Mouse (Mus musculus) ES-Bruce4 (cell line): ENCODE data around the gene Gbp7.

ENCODE experiments used
- CTCF ChIP-seq: IDR thresholded peaks from one replicate; pipeline ENCODE4 v1.8.1; 2011; ENCODE audit warnings: low read depth, low read length
- EP300 ChIP-seq: IDR thresholded peaks from 2 replicates; pipeline ENCODE4 v1.6.1; 2011; ENCODE audit warnings: low read depth, low read length; ENCODE audit not compliant: insufficient read depth
- POLR2A ChIP-seq: IDR thresholded peaks from one replicate; pipeline ENCODE4 v1.8.1; 2011; ENCODE audit warnings: low read length; ENCODE audit not compliant: insufficient read depth

GRCm38 (mm10) chr3:142583067-142583466 is 52.9 kb downstream of the Gbp7 start:
- TF ChIP-seq CTCF (no peak), POLR2A (no peak), EP300 (no peak)
